Mouse (Mus musculus): Measurements from ENCODE around the gene Itpkb. TPM values are rescaled to one million over a fixed set of nuclear protein-coding genes. Genes with fewer than 3 reads are reported as not detected.

The Itpkb gene
- polyA plus RNA-seq, 1 experiment, result 6.3 TPM

- TF ChIP-seq CTCF (IDR thresholded peaks at IDR 0.05; ENCODE audit: borderline replicate concordance, extremely low read depth, insufficient read depth, insufficient read length), result no peak
- TF ChIP-seq POLR2A (IDR thresholded peaks at IDR 0.05; ENCODE audit: borderline replicate concordance, extremely low read depth, insufficient read depth, insufficient read length, poor library complexity, severe bottlenecking), result no peak
- DNase-seq (ENCODE audit: low read depth), result peak; percentile 65
These were observed 2.0 kb downstream of the Itpkb start for GRCm38 (mm10) chr1:180332076-180332927.

GRCm38 (mm10) chr1:180332928-180333440 is 2.7 kb downstream of the Itpkb start:
- no peak for TF ChIP-seq POLR2A (IDR thresholded peaks at IDR 0.05; ENCODE audit: borderline replicate concordance, extremely low read depth, insufficient read depth, insufficient read length, poor library complexity, severe bottlenecking)
- TF ChIP-seq CTCF (IDR thresholded peaks at IDR 0.05; ENCODE audit: borderline replicate concordance, extremely low read depth, insufficient read depth, insufficient read length), result no peak
- DNase-seq (ENCODE audit: low read depth), result no peak

- DNase-seq (ENCODE audit: low read depth), result no peak
These were observed 3.3 kb downstream of the Itpkb start for GRCm38 (mm10) chr1:180333588-180333987.

GRCm38 (mm10) chr1:180334541-180334940 is 4.3 kb downstream of the Itpkb start:
- DNase-seq (ENCODE audit: low read depth), result no peak
- TF ChIP-seq POLR2A (IDR thresholded peaks at IDR 0.05; ENCODE audit: borderline replicate concordance, extremely low read depth, insufficient read depth, insufficient read length, poor library complexity, severe bottlenecking), result no peak
- TF ChIP-seq CTCF (IDR thresholded peaks at IDR 0.05; ENCODE audit: borderline replicate concordance, extremely low read depth, insufficient read depth, insufficient read length), result no peak

More at GRCm38 (mm10) chr1:180333588-180333987, 3.3 kb downstream of the Itpkb start:
- no peak for TF ChIP-seq CTCF (IDR thresholded peaks at IDR 0.05; ENCODE audit: borderline replicate concordance, extremely low read depth, insufficient read depth, insufficient read length)
- no peak for TF ChIP-seq POLR2A (IDR thresholded peaks at IDR 0.05; ENCODE audit: borderline replicate concordance, extremely low read depth, insufficient read depth, insufficient read length, poor library complexity, severe bottlenecking)

- DNase-seq (ENCODE audit: low read depth), result no peak
- TF ChIP-seq POLR2A (IDR thresholded peaks at IDR 0.05; ENCODE audit: borderline replicate concordance, extremely low read depth, insufficient read depth, insufficient read length, poor library complexity, severe bottlenecking) (no peak), CTCF (IDR thresholded peaks at IDR 0.05; ENCODE audit: borderline replicate concordance, extremely low read depth, insufficient read depth, insufficient read length) (no peak)
These were observed 5.5 kb downstream of the Itpkb start for GRCm38 (mm10) chr1:180335513-180336375.

GRCm38 (mm10) chr1:180338358-180338757 is 8.1 kb downstream of the Itpkb start:
- DNase-seq (ENCODE audit: low read depth), result no peak
- TF ChIP-seq CTCF (IDR thresholded peaks at IDR 0.05; ENCODE audit: borderline replicate concordance, extremely low read depth, insufficient read depth, insufficient read length), result no peak
- no peak for TF ChIP-seq POLR2A (IDR thresholded peaks at IDR 0.05; ENCODE audit: borderline replicate concordance, extremely low read depth, insufficient read depth, insufficient read length, poor library complexity, severe bottlenecking)

GRCm38 (mm10) chr1:180339143-180339542 is 8.9 kb downstream of the Itpkb start:
- no peak for DNase-seq (ENCODE audit: low read depth)
- TF ChIP-seq POLR2A (IDR thresholded peaks at IDR 0.05; ENCODE audit: borderline replicate concordance, extremely low read depth, insufficient read depth, insufficient read length, poor library complexity, severe bottlenecking) (no peak), CTCF (IDR thresholded peaks at IDR 0.05; ENCODE audit: borderline replicate concordance, extremely low read depth, insufficient read depth, insufficient read length) (no peak)

GRCm38 (mm10) chr1:180342944-180343343 is 12.7 kb downstream of the Itpkb start:
- no peak for DNase-seq (ENCODE audit: low read depth)
- no peak for TF ChIP-seq POLR2A (IDR thresholded peaks at IDR 0.05; ENCODE audit: borderline replicate concordance, extremely low read depth, insufficient read depth, insufficient read length, poor library complexity, severe bottlenecking)
- TF ChIP-seq CTCF (IDR thresholded peaks at IDR 0.05; ENCODE audit: borderline replicate concordance, extremely low read depth, insufficient read depth, insufficient read length), result no peak

GRCm38 (mm10) chr1:180343434-180344210 is 13.3 kb downstream of the Itpkb start:
- DNase-seq (ENCODE audit: low read depth), result no peak
- TF ChIP-seq CTCF (IDR thresholded peaks at IDR 0.05; ENCODE audit: borderline replicate concordance, extremely low read depth, insufficient read depth, insufficient read length), result no peak
- no peak for TF ChIP-seq POLR2A (IDR thresholded peaks at IDR 0.05; ENCODE audit: borderline replicate concordance, extremely low read depth, insufficient read depth, insufficient read length, poor library complexity, severe bottlenecking)

GRCm38 (mm10) chr1:180345098-180345497 is 14.8 kb downstream of the Itpkb start:
- TF ChIP-seq POLR2A (IDR thresholded peaks at IDR 0.05; ENCODE audit: borderline replicate concordance, extremely low read depth, insufficient read depth, insufficient read length, poor library complexity, severe bottlenecking) (no peak), CTCF (IDR thresholded peaks at IDR 0.05; ENCODE audit: borderline replicate concordance, extremely low read depth, insufficient read depth, insufficient read length) (no peak)

More at GRCm38 (mm10) chr1:180345098-180345497, 14.8 kb downstream of the Itpkb start:
- DNase-seq (ENCODE audit: low read depth), result no peak
